Mouse (Mus musculus) frontal cortex, adult 2 months (tissue): ENCODE measurements at regions not wholly inside any gene's neighbourhood (a gene's known extent, or its start where the extent isn't known, plus 50 kb on each side); places are given as distances from the start of the nearest gene placed in this dataset.

Experiments used
- DNase-seq, 2 experiments: peaks; one replicate each; pipeline ENCODE4 v3.0.0; 2022; ENCODE audit warnings: low spot score in 1 of 2; ENCODE audit errors: extremely low spot score in 1 of 2

- no peak for DNase-seq
These were observed 456.2 kb downstream of the Pik3r1 start for GRCm38 (mm10) chr13:101311634-101312314.

- DNase-seq: no peak
These were observed 459.3 kb downstream of the Pik3r1 start for GRCm38 (mm10) chr13:101308724-101309123.

DNA sequence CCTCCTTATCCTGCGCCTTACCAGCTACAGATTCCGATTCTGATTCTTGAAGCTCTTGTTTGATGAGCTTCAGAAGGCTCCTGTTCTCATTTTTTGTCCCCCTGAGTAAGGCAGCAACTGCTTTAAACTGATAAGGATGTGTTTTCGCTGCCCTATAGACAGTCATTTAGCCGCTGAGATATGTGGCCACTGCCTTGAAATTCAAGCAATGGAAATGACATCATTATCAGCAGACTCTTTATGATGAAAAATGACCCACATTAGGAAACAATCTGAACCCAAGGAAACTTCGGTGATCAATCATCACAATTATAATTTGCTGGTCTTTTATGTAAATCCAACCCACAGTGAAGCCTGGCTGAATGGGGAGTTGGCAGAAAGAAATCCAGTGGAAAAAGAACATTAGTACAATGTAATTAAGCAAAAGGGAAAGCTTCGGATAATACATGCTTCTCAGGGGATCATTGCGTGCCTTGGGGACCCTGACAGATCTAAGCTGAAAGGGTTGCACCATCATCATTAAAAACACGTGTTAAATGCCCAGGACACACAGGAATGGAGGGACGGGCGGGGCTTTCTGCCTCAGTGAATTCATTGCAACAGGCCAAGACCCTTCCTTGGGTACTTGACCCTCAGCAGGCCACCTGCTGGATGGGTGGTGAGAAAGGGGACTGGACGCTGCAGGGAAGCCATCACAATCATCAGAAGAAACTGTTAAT, 462.2 kb downstream of the Pik3r1 start:
- no peak for DNase-seq

- no peak for DNase-seq
These were observed 463.0 kb downstream of the Pik3r1 start for GRCm38 (mm10) chr13:101305063-101305462.

DNA sequence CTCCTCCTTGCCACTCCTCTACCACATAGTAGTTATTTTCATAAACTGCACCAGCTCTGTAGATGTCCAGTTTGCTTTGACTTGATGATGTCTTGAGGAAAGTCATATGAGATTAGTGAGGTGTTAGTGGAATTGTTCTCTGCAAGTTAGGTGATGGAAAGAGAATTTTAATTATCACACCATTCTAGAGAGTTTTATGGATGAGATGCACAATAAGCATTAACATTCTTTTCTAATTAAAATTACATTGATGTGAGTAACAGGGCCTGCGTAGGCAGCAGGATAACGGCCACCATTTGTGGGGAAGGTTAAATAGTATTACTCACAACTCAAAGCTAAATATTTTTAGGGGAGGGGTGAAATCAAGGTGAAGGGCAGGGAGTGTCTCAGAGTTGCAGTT, 466.7 kb downstream of the Pik3r1 start:
- no peak for DNase-seq

DNA sequence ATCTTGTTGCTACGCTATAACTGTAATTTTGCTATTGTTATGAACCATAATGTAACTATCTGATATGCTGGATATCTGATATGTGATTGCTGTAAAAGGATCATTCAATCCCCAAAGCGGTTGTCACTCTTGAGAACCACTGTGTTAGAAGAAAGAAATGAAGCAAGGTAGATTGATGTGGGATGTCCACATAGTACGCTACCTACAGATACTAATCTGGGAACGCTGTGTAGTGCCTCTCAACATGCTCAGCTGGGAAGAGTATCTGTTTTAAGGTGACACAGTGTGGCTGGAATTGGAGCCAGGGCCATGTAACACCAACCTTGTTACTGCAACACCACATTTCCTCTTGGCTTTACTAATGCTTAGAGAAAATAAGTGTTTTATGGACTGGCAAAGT, 456.2 kb upstream of the Slc30a5 start:
- DNase-seq: no peak

DNA sequence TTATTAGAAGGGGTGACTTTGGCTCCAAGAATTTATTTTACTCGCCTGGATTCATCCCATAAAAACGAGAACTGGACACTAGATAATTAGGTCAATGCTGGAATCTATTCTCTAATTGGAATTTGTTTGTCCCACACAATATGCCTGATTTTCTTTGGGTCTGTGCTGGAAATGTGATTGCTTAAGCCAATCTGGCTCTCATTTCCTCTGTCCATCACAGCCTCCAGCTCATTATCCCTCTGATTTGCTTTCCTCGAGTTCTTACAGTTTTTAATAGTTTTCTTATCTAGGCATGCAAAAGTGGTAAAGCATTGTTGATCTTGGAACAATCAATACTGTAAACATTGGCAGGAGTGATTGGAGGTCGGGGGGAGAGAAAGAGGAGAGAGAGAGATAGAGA, 453.9 kb upstream of the Slc30a5 start:
- DNase-seq: no peak

- no peak for DNase-seq
These were observed 453.0 kb upstream of the Slc30a5 start for GRCm38 (mm10) chr13:101286029-101286917.

GRCm38 (mm10) chr13:101278127-101278526, 444.9 kb upstream of the Slc30a5 start:
- no peak for DNase-seq

GRCm38 (mm10) chr13:101276766-101277165, 443.5 kb upstream of the Slc30a5 start:
- no peak for DNase-seq

DNA sequence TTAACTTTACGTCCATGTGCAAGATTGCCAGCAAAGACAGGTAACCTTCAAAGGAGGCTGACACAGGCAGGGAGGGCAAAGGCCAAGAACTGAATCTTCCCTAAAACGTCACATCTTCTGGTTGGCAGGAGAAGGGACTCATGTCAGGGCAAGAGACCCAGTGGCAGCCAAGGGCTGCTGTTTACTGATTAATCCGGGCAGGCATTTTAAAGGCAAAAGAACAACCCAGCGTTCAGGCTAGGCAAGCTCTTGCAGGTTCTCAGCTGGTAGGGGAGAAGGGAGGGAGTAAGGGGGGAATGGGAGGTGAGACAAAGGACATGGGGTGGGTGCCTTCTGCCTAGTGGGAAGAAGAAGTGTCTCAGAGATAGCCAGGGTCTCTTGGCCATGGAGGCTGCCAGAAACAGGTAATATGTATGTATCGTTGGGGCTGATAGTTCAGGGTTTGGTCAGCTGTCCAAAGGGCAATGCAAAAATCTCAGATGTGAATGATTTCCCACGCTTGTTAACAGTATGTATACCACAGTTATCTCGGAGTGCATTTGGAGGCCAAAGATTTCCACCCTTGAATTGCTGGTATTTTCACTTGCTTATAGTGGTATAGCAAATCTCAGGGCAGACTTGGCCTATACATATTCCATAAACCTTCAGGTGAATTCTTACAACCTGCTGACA, 441.4 kb upstream of the Slc30a5 start:
- DNase-seq: no peak

GRCm38 (mm10) chr13:101273321-101273720, 440.1 kb upstream of the Slc30a5 start:
- DNase-seq: no peak

DNA sequence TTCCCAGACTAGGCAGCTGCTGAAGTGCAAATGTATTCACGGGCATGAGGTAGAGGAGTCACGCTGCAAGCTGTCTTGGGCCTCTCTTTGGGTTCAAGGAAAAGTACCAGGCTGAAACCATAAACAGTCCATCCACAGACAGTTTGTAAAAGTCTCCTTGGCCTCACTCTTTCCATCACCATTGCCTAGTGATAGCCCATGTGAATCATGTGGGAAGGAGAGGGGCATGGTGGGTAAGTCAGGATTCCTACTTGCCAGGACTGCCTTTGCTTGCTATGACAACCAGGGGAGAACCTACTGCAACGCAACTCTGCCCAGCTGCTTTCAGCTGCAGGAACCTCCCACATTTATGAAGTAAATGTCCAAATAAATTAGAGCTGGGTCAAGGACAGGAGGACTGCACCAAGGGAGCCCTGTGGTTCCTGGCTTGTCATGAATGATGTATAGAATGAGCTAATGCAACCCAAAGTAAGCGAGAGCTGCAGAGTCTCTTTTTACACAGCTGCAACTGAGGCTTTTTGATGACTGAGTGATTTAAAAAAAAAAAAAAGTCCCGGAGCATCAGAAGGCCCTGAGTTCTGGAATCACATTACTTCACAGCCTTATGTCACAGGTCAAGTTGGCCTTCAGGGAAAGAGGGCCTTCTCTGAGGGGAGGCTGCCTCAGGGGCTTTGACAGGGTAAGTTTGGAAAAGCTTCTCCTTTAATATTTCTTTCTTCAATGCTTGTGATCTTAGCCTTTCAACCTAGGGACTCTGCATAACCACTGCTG, 420.7 kb upstream of the Slc30a5 start:
- no peak for DNase-seq

DNA sequence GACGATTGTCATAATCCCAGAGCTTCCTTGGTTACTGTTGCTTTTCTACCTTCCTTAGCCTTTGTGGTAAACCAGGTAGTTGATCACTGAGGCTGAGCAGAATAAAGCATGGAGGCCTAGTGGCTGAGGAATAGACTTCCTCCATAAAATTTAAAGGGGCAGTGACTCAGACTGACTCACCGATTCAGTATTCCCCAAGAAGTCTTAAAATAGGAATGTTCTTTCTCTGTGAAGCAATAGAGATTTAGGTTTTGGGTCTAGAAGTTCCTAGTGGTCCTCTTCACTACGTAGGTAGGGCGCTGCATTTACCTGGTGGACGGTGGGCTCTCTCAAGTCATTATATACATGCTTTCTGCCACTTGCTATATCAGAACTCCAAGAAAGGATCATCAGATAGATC, 416.1 kb upstream of the Slc30a5 start:
- no peak for DNase-seq

DNA sequence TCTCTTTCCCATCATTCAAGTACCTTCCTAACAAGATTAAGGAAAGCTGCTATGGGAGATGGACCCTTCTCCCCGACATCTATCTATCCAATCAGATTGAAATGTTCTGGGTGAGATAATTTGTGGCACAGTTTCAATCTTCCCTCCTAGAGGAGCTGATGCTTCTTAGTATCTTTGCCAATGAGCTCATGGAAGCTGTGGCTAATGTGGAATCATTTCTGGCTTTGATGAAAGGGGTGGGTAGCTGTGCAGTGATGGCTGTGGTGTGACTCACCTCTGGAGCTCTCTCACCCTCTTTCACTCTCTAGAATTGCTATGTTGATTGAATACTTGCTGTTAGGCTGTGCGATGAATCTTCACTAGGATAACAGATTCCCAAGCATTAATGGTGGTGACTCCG, 411.1 kb upstream of the Slc30a5 start:
- DNase-seq: no peak

- DNase-seq: no peak
These were observed 405.6 kb upstream of the Slc30a5 start for GRCm38 (mm10) chr13:101238860-101239259.

DNA sequence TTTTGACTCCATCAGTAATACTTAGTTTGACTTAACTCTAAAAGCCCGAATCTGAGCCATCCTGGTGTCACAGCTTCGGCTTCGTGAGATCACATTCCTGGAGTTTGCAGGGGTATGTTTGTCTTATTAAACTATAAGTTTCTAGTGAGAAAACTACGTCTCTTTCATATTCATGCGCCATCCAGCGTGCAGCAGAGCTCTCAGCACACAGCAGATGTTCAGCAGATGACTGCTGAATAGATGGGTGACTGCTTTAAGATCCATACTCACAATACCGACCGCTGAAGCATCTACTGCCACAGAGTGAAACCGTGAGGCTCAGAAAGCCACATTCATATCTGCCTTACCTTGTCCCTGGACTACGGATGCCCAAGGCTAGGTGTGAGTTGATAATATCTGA, 403.8 kb upstream of the Slc30a5 start:
- DNase-seq: peak in 1 of 2 experiments; percentile 52

- no peak for DNase-seq
These were observed 402.6 kb upstream of the Slc30a5 start for GRCm38 (mm10) chr13:101235846-101236245.

DNA sequence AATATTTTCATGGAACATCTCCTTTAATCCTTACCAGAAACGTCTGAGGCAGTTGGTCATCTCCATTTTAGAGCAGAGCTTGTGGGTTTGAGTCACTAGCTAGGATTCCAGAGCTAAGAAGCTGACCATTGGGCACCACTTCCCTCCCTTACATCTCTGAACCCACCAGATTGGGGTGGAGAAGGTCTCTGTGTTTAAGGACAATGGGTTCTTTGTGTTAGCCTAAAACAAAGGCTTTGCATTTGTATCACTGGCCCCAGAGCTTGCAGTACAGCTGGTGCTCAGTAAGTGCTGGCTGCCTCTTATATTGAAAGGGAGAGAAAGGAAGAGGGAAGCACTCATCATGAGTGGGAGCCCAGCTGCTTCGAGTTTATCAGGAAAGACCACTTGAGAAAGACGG, 401.9 kb upstream of the Slc30a5 start:
- no peak for DNase-seq

DNA sequence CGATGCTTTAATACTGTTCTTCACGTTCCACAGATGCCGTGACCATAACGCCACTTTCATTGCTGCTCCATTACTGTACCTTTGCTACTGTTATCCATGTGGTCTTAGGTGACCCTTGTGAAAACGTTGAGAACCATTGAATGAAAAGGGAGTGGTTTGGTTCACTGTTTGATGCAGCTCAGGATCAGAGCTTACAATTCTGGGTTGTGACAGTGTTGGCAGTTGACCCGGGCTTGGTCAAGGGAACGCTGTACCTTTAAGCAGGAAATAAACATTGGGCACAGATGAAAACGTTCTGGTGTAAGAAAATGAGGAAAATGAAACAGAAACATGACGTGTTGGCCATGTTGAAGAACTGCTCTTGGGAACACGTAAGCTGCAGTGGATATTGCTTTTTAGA, 401.3 kb upstream of the Slc30a5 start:
- no peak for DNase-seq
